Mouse (Mus musculus): Measurements from ENCODE around the gene Gm21310.
"Not testable (repeated sequence)": the region's sequence is repeated elsewhere in the genome, so short reads cannot be mapped to it uniquely, and the experiment has no call there.

Gene Gm21310

GRCm38 (mm10) chrY:10147083-10147482 is at the start of gene Gm21310:
TSS of gene Gm21310 (minus strand) at chrY:10147183.
- not testable (repeated sequence) for DNase-seq (ENCODE audit: low spot score in 2 of 2)

Data from spleen, postnatal 4 days (tissue).